Mouse (Mus musculus): ENCODE measurements at regions not wholly inside any gene's neighbourhood (a gene's known extent, or its start where the extent isn't known, plus 50 kb on each side); places are given as distances from the start of the nearest gene placed in this dataset.

DNA sequence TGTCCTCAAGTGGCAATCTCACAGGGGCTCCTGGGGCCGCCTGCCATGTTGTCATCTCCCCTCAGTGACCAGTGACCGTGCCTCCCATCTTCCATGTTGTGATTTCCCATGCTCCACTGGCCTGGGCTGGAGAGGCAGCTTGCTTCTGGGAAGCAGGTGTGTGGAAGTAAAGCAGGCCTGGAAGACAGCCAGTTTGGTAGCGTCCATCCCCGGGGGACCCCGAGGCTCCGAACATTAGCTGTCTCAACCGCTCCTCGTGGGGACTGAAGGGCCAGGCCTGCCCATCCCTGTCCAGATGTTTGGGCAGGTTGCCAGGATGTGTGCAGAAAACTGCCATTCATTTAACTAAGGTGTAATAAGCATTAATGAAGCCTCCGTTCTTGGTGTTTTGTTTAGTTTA, 307.1 kb upstream of the 3110018I06Rik start:
- no peak overlapping the region for H3K4me2 ChIP-seq (ENCODE audit: low read length)
- ATAC-seq (ENCODE audit: insufficient number of reproducible peaks, insufficient read depth, low FRiP score, low read depth) = no peak
- no peaks in the 10 kb centered on the region for H3K36me3 ChIP-seq (ENCODE audit: control insufficient read depth, insufficient read depth, low read length)
- H3K27me3 ChIP-seq (ENCODE audit: control insufficient read depth, insufficient read depth, low read length) = no peaks in the 10 kb centered on the region
- no peaks in the 10 kb centered on the region for H3K4me1 ChIP-seq (ENCODE audit: control insufficient read depth in 2 of 2, insufficient read depth in 2 of 2, low read length in 2 of 2)
- WGBS = 80% methylated on average over 9 of the region's 9 CpGs
- H3K4me3 ChIP-seq (ENCODE audit: control insufficient read depth in 1 of 2, insufficient read depth in 1 of 2, low read depth in 1 of 2, low read length in 2 of 2) = no peak overlapping the region
- no peak overlapping the region for H3K9ac ChIP-seq (ENCODE audit: low read length)
- no peak overlapping the region for H3K27ac ChIP-seq (replicated peaks in 1 of 2; ENCODE audit: control insufficient read depth in 1 of 2, insufficient read depth in 1 of 2, low read depth in 2 of 2, low read length in 2 of 2)
- no peaks in the 10 kb centered on the region for H3K9me3 ChIP-seq (ENCODE audit: control insufficient read depth, low read length)

DNA sequence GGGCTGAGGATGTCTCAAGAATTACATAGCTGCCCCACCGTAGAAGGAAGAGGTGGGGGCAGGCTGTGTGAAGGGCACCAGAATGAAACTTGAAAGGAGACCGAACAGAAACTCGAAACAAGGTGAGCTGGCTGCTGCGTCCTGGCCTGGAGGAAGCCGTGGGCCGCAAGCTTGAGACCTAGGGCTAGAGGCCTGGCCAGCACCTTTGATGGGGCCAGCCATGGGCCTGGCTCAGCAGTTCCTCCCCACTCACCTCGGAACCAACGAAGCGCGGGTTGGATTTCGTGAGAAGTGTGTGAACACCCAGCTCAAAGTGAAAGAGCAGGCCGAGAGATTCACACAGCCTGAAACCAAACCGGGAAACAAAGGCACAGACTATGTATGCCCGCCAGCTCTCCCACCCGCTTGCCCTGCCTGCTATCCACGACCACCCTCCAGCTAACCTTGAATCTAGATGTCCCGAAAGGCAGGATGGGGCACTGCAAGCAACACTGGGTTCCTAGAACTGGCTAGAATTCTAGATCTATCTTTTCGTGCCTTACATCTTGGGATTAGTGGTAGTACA, 306.3 kb upstream of the 3110018I06Rik start:
- H3K27me3 ChIP-seq (ENCODE audit: control insufficient read depth, insufficient read depth, low read length) = no peaks in the 10 kb centered on the region
- H3K9ac ChIP-seq (ENCODE audit: low read length) = no peak overlapping the region
- no peak for ATAC-seq (ENCODE audit: insufficient number of reproducible peaks, insufficient read depth, low FRiP score, low read depth)
- no peaks in the 10 kb centered on the region for H3K9me3 ChIP-seq (ENCODE audit: control insufficient read depth, low read length)
- no peaks in the 10 kb centered on the region for H3K36me3 ChIP-seq (ENCODE audit: control insufficient read depth, insufficient read depth, low read length)
- H3K4me3 ChIP-seq (ENCODE audit: control insufficient read depth in 1 of 2, insufficient read depth in 1 of 2, low read depth in 1 of 2, low read length in 2 of 2) = no peak overlapping the region
- H3K27ac ChIP-seq (replicated peaks in 1 of 2; ENCODE audit: control insufficient read depth in 1 of 2, insufficient read depth in 1 of 2, low read depth in 2 of 2, low read length in 2 of 2) = no peak overlapping the region
- H3K4me2 ChIP-seq (ENCODE audit: low read length) = no peak overlapping the region
- WGBS = 89% methylated on average over 18 of the region's 18 CpGs
- H3K4me1 ChIP-seq (ENCODE audit: control insufficient read depth in 2 of 2, insufficient read depth in 2 of 2, low read length in 2 of 2) = no peaks in the 10 kb centered on the region

DNA sequence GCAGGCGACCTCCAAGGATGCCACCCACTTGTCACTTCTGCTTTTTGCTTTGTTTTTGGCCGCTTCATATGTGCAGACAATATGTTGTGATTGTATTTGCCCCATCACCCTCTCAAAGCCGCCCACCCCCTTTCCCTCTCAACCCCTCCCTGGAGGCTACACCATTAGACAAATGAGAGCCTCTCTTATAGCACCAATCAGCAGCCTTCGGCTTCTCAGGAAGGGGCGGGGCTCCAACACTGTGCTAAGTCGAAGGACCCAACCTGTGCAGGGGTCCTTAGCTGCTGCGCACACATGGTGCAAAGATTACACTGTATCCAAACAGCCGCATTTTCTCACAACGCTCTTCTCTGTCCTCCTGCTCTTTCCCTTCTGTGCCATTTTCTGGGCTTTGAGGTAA, 305.1 kb upstream of the 3110018I06Rik start:
- Histone ChIP-seq H3K36me3 (ENCODE audit: control insufficient read depth, insufficient read depth, low read length) (no peaks in the 10 kb centered on the region), H3K4me1 (ENCODE audit: control insufficient read depth in 2 of 2, insufficient read depth in 2 of 2, low read length in 2 of 2) (no peaks in the 10 kb centered on the region), H3K4me3 (ENCODE audit: control insufficient read depth in 1 of 2, insufficient read depth in 1 of 2, low read depth in 1 of 2, low read length in 2 of 2) (no peak overlapping the region), H3K4me2 (ENCODE audit: low read length) (no peak overlapping the region), H3K9me3 (ENCODE audit: control insufficient read depth, low read length) (no peaks in the 10 kb centered on the region), H3K27ac (replicated peaks in 1 of 2; ENCODE audit: control insufficient read depth in 1 of 2, insufficient read depth in 1 of 2, low read depth in 2 of 2, low read length in 2 of 2) (no peak overlapping the region), H3K27me3 (ENCODE audit: control insufficient read depth, insufficient read depth, low read length) (no peaks in the 10 kb centered on the region), H3K9ac (ENCODE audit: low read length) (no peak overlapping the region)
- no peak for ATAC-seq (ENCODE audit: insufficient number of reproducible peaks, insufficient read depth, low FRiP score, low read depth)
- 51% methylated on average over 9 of the region's 9 CpGs for WGBS

DNA sequence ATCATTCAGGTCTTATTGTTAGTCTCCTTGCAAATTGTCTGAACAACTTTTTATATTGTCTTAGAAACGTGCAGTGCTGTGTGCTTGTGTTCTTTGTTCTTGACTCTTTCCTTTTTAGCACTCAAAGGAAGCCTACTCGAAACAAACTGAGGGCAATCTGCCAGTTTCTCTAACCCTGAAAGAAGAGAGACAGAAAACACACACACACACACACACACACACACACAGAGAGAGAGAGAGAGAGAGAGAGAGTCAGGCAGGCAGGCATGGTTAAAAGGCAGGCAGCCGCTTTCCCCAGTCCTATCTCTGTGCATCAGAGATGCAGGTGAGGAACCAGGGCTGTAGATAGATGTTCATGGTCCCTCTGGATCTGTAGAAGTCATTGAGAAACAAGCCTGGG, 304.0 kb upstream of the 3110018I06Rik start:
- H3K4me1 ChIP-seq (ENCODE audit: control insufficient read depth in 2 of 2, insufficient read depth in 2 of 2, low read length in 2 of 2) = no peaks in the 10 kb centered on the region
- WGBS = 51% methylated on average over 3 of the region's 3 CpGs

GRCm38 (mm10) chr12:107186361-107186760, 302.1 kb upstream of the 3110018I06Rik start:
- Histone ChIP-seq H3K27ac (replicated peaks in 1 of 2; ENCODE audit: control insufficient read depth in 1 of 2, insufficient read depth in 1 of 2, low read depth in 2 of 2, low read length in 2 of 2) (no peak overlapping the region), H3K4me2 (ENCODE audit: low read length) (no peak overlapping the region), H3K4me3 (ENCODE audit: control insufficient read depth in 1 of 2, insufficient read depth in 1 of 2, low read depth in 1 of 2, low read length in 2 of 2) (no peak overlapping the region), H3K27me3 (ENCODE audit: control insufficient read depth, insufficient read depth, low read length) (no peaks in the 10 kb centered on the region), H3K4me1 (ENCODE audit: control insufficient read depth in 2 of 2, insufficient read depth in 2 of 2, low read length in 2 of 2) (no peaks in the 10 kb centered on the region), H3K9me3 (ENCODE audit: control insufficient read depth, low read length) (no peaks in the 10 kb centered on the region), H3K9ac (ENCODE audit: low read length) (no peak overlapping the region), H3K36me3 (ENCODE audit: control insufficient read depth, insufficient read depth, low read length) (no peaks in the 10 kb centered on the region)
- no peak for ATAC-seq (ENCODE audit: insufficient number of reproducible peaks, insufficient read depth, low FRiP score, low read depth)
- 71% methylated on average over 6 of the region's 6 CpGs for WGBS

More for the DNA sequence above, 304.0 kb upstream of the 3110018I06Rik start:
- no peak for ATAC-seq (ENCODE audit: insufficient number of reproducible peaks, insufficient read depth, low FRiP score, low read depth)
- Histone ChIP-seq H3K9ac (ENCODE audit: low read length) (no peak overlapping the region), H3K9me3 (ENCODE audit: control insufficient read depth, low read length) (no peaks in the 10 kb centered on the region), H3K4me2 (ENCODE audit: low read length) (no peak overlapping the region), H3K27me3 (ENCODE audit: control insufficient read depth, insufficient read depth, low read length) (no peaks in the 10 kb centered on the region), H3K4me3 (ENCODE audit: control insufficient read depth in 1 of 2, insufficient read depth in 1 of 2, low read depth in 1 of 2, low read length in 2 of 2) (no peak overlapping the region), H3K27ac (replicated peaks in 1 of 2; ENCODE audit: control insufficient read depth in 1 of 2, insufficient read depth in 1 of 2, low read depth in 2 of 2, low read length in 2 of 2) (no peak overlapping the region), H3K36me3 (ENCODE audit: control insufficient read depth, insufficient read depth, low read length) (no peaks in the 10 kb centered on the region)

DNA sequence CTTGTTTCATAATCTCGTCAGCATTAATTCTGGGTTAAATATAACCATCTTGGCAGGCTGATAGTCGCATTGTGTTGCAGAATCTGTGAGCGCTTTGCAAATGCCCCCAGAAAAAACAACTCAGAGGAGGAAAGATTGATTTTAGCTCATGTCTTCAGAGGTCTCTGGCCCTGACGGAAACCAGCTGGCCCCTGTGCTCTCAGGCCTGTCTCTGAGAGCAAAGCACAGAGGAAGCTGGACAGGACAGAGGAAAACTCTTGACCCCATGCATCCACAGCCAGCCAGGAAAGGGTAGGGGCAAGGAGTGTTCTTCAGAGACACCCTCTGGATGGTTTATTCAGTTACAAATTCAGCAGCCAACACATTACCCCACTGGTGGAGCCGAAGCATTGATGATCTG, 300.4 kb upstream of the 3110018I06Rik start:
- Histone ChIP-seq H3K27me3 (ENCODE audit: control insufficient read depth, insufficient read depth, low read length) (no peaks in the 10 kb centered on the region), H3K4me2 (ENCODE audit: low read length) (no peak overlapping the region), H3K4me3 (ENCODE audit: control insufficient read depth in 1 of 2, insufficient read depth in 1 of 2, low read depth in 1 of 2, low read length in 2 of 2) (no peak overlapping the region), H3K27ac (replicated peaks in 1 of 2; ENCODE audit: control insufficient read depth in 1 of 2, insufficient read depth in 1 of 2, low read depth in 2 of 2, low read length in 2 of 2) (no peak overlapping the region), H3K4me1 (ENCODE audit: control insufficient read depth in 2 of 2, insufficient read depth in 2 of 2, low read length in 2 of 2) (no peaks in the 10 kb centered on the region), H3K9ac (ENCODE audit: low read length) (no peak overlapping the region), H3K36me3 (ENCODE audit: control insufficient read depth, insufficient read depth, low read length) (no peaks in the 10 kb centered on the region), H3K9me3 (ENCODE audit: control insufficient read depth, low read length) (no peaks in the 10 kb centered on the region)
- 68% methylated on average over 5 of the region's 5 CpGs for WGBS
- no peak for ATAC-seq (ENCODE audit: insufficient number of reproducible peaks, insufficient read depth, low FRiP score, low read depth)

DNA sequence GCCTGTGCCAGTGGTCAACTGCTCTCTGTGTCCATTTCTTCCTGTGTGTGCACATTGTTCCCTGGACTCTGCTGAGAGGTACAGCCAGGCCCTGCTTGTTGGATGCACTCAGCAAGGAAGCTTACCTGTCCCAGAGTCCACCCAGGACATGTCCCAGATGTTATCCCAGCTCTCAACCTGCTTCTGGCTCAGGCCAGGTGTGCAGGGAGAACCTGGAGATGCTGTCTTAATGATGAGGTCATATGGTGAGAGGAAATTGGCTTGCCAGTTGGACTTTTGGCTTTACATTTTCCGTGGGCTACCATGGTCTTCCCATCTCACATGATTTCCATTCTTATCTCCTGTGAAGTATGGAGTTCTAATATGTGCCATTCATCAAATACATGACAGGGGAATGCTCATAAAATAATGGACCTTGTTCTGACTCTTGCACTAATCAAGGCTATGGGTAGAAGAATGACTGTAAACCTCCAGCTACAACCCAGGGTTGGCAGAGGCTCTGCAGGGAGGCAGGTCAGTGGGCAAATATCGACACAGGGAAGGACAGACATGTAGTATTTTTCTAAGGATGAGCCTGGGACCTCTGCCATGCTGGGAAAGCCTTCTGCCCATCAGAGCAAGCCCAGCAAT, 289.9 kb upstream of the 3110018I06Rik start:
- H3K9ac ChIP-seq (ENCODE audit: low read length) = no peak overlapping the region
- no peak for ATAC-seq (ENCODE audit: insufficient number of reproducible peaks, insufficient read depth, low FRiP score, low read depth)
- no peaks in the 10 kb centered on the region for H3K4me1 ChIP-seq (ENCODE audit: control insufficient read depth in 2 of 2, insufficient read depth in 2 of 2, low read length in 2 of 2)
- H3K9me3 ChIP-seq (ENCODE audit: control insufficient read depth, low read length) = no peaks in the 10 kb centered on the region
- no peaks in the 10 kb centered on the region for H3K36me3 ChIP-seq (ENCODE audit: control insufficient read depth, insufficient read depth, low read length)
- H3K4me2 ChIP-seq (ENCODE audit: low read length) = no peak overlapping the region
- no peaks in the 10 kb centered on the region for H3K27me3 ChIP-seq (ENCODE audit: control insufficient read depth, insufficient read depth, low read length)
- H3K27ac ChIP-seq (replicated peaks in 1 of 2; ENCODE audit: control insufficient read depth in 1 of 2, insufficient read depth in 1 of 2, low read depth in 2 of 2, low read length in 2 of 2) = no peak overlapping the region
- no peak overlapping the region for H3K4me3 ChIP-seq (ENCODE audit: control insufficient read depth in 1 of 2, insufficient read depth in 1 of 2, low read depth in 1 of 2, low read length in 2 of 2)
- 62% methylated on average over 2 of the region's 2 CpGs for WGBS

DNA sequence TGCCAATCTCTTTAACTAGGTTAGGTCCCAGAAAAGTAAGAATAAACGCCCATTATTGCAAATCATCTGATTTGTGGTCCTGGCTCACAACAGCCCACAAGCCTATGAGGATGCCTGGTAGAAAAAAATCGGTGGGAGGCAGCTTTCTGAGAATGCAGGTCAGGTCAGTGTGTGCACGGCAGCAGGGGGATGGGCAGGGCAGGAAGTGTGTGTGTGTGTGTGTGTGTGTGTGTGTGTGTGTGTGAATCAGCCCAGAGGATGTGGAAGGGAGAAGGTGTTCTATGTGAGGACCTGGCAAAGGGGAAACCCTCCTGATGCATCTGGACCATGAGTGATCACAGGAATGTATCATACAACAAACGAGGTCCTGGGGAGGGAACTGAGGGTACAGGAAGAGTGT, 287.5 kb upstream of the 3110018I06Rik start:
- Histone ChIP-seq H3K27me3 (ENCODE audit: control insufficient read depth, insufficient read depth, low read length) (no peaks in the 10 kb centered on the region), H3K4me1 (ENCODE audit: control insufficient read depth in 2 of 2, insufficient read depth in 2 of 2, low read length in 2 of 2) (no peaks in the 10 kb centered on the region), H3K9me3 (ENCODE audit: control insufficient read depth, low read length) (no peaks in the 10 kb centered on the region), H3K27ac (replicated peaks in 1 of 2; ENCODE audit: control insufficient read depth in 1 of 2, insufficient read depth in 1 of 2, low read depth in 2 of 2, low read length in 2 of 2) (no peak overlapping the region), H3K4me2 (ENCODE audit: low read length) (no peak overlapping the region), H3K9ac (ENCODE audit: low read length) (no peak overlapping the region), H3K4me3 (ENCODE audit: control insufficient read depth in 1 of 2, insufficient read depth in 1 of 2, low read depth in 1 of 2, low read length in 2 of 2) (no peak overlapping the region), H3K36me3 (ENCODE audit: control insufficient read depth, insufficient read depth, low read length) (no peaks in the 10 kb centered on the region)
- 55% methylated on average over 4 of the region's 4 CpGs for WGBS
- ATAC-seq (ENCODE audit: insufficient number of reproducible peaks, insufficient read depth, low FRiP score, low read depth) = no peak
